Mouse (Mus musculus): ENCODE measurements around the gene Fmc1. TPM values are rescaled to one million over a fixed set of nuclear protein-coding genes. Genes with fewer than 3 reads are reported as not detected.

The Fmc1 gene
- 10 to 100 TPM; 18.9 to 23.5 TPM for total RNA-seq (2023)

DNA sequence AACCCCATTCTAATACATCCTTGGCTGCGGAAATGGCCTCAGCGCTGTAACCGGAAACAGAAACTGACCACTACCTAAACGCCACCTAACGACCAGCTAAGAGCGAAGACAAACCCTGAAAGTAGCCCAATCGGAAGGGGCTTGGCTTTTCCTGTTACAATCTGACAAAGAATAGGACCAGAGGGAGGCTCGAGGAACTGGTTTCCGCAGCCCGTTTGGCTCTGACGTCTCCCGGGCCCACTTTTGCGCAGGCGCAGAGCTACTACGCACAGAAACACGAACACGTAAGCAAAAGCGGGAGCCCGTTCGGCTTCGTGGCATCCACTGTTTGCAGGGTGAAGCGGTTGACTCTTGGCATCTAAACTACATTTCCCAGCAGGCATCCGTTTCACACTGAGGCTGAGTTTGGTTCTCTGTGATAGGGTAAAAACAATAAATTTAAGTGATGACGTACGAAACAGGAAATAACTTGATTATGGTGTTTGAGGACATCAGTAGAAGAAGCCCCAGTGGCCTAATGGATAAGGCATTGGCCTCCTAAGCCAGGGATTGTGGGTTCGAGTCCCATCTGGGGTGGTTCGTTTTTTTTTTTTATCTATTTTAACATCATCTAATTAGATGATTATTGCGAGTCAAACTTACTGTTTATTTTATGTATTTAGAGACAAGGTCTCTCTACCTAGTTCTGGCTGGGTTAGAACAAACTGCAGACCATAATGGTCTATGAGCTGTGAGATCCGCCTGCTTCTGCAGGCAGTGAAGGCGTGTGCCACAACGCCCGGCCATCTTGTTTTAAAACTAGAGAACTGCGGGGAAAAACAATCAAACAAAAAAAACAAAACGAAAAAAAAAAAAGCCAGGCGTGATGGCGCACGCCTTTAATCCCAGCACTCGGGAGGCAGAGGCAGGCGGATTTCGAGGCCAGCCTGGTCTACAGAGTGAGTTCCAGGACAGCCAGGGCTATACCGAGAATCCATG lies at the start of gene Fmc1:
Gene Fmc1 (plus strand): TSS at position 75 of the 978 bp plus-strand sequence.

DNA sequence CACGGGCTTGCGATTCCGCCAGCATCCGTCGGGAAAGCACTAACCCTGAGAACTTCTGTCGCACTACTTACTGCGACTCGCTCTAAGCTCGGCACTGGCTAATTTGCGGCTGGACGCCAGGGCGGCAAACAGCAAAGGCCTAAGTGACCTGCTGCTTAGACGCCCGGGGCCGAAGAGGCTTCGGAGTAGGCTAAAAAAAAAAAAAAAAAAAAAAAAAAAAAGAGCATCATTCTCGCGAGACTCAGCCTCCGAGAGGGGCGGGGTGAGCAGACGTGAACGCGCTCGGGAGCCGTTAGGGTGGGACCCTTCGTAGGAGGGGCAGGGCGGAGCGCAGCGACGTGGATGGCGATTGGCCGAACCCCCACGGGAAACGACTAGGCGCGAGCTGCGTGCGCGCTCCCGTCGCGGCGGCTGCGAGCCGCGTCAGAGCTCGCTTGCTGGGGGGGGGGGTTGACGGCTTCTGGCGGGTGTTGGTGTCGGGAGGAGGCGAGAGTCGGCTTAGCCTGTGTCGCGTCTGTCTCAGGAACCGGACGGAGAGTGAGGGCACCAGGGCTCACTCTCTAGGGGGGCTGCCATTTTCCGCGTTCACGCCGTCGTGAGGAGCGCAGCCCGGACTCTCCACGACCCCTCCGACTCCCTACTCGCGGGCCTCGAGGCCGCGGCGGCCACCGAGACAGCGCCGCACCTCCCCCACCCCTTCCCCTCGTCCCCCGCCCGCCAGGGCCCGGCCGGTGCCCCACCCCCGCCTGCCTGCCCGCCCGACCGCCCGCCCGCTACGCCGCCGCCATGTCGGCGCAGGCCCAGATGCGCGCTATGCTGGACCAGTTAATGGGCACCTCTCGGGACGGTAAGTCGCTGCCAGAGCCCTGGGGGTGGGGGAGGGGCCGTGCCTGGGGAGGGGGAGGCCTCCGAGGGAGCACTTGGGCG lies 18.0 kb downstream of the Fmc1 start, which contains the start of gene Luc7l2:
Gene Luc7l2 (plus strand): TSS at position 273 of the 927 bp plus-strand sequence.

Other genes starting within 250 kb of the Fmc1 start
- gene Zc3hav1l, start 234.2 kb upstream of the Fmc1 start, total RNA-seq (2023): under 1 TPM; 0.58 to 0.71 TPM
- 100 to 1,000 TPM; 149 to 156 TPM for gene Zc3hav1, start 178.9 kb upstream of the Fmc1 start, total RNA-seq (2023)
- not detected for gene Ttc26, start 152.0 kb upstream of the Fmc1 start, total RNA-seq (2023)
- 10 to 100 TPM; 48.6 to 59.0 TPM for gene Ubn2, start 99.6 kb upstream of the Fmc1 start, total RNA-seq (2023)
- gene Luc7l2, start 17.8 kb downstream of the Fmc1 start, total RNA-seq (2023): 100 to 1,000 TPM; 288 to 330 TPM
- gene Klrg2, start 103.7 kb downstream of the Fmc1 start, total RNA-seq (2023): under 1 TPM; 0.49 to 0.73 TPM
- under 1 TPM in 1 of 2 experiments, not detected in 1; 0.49 TPM for gene Clec2l, start 129.6 kb downstream of the Fmc1 start, total RNA-seq (2023)